Mouse (Mus musculus) monocyte, adult 5-6 weeks (primary cell): ENCODE results near the gene Gpr87. TPM values are rescaled to one million over a fixed set of nuclear protein-coding genes. Genes with fewer than 3 reads are reported as not detected.

Experiments used
- ATAC-seq: fragments of 153-309, 156-312 bp; replicated peaks from 2 replicates; pipeline ENCODE4 v1.8.0; 2017; ENCODE audit warnings: mild to moderate bottlenecking; ENCODE audit not compliant: low TSS enrichment, insufficient number of reproducible peaks, severe bottlenecking, poor library complexity, low FRiP score
- total RNA-seq: library from RNA; stranded (forward); fragments of 200-1000, 200-491, 200-594 nt; gene quantifications from 3 replicates; pipeline ENCODE4 v1.2.3, GENCODE M21; 2017

Gpr87 gene
- total RNA-seq, 1 experiment from 2014 or later: not detected

GRCm38 (mm10) chr3:59197329-59197948, 2.5 kb upstream of the Gpr87 start:
- no peak for ATAC-seq

- no peak for ATAC-seq
Measured at GRCm38 (mm10) chr3:59194099-59194498, 805 bp downstream of the Gpr87 start.

- ATAC-seq: no peak
Measured at GRCm38 (mm10) chr3:59191674-59192073, 3.2 kb downstream of the Gpr87 start.

GRCm38 (mm10) chr3:59187336-59187735, 7.6 kb downstream of the Gpr87 start:
- no peak for ATAC-seq

GRCm38 (mm10) chr3:59185662-59186061, 9.2 kb downstream of the Gpr87 start:
- no peak for ATAC-seq

- ATAC-seq: no peak
Measured at GRCm38 (mm10) chr3:59182129-59182528, 12.8 kb downstream of the Gpr87 start.

- no peak for ATAC-seq
Measured at GRCm38 (mm10) chr3:59181134-59181533, 13.8 kb downstream of the Gpr87 start.

- no peak for ATAC-seq
Measured at GRCm38 (mm10) chr3:59176871-59177270, 18.0 kb downstream of the Gpr87 start.

GRCm38 (mm10) chr3:59175234-59175633, 19.7 kb downstream of the Gpr87 start:
- peak; percentile 73; the same call in 1 of the 2 replicates for ATAC-seq

GRCm38 (mm10) chr3:59174426-59175154, 20.3 kb downstream of the Gpr87 start:
- ATAC-seq: no peak

GRCm38 (mm10) chr3:59169921-59170627, 24.8 kb downstream of the Gpr87 start:
- no peak for ATAC-seq

- no peak for ATAC-seq
Measured at GRCm38 (mm10) chr3:59169215-59169614, 25.7 kb downstream of the Gpr87 start.

GRCm38 (mm10) chr3:59168476-59168875, 26.4 kb downstream of the Gpr87 start:
- no peak for ATAC-seq

- ATAC-seq: no peak
Measured at GRCm38 (mm10) chr3:59167417-59168054, 27.4 kb downstream of the Gpr87 start.

GRCm38 (mm10) chr3:59160465-59160864, 34.4 kb downstream of the Gpr87 start:
- ATAC-seq: no peak

- ATAC-seq: no peak
Measured at GRCm38 (mm10) chr3:59157048-59157447, 37.9 kb downstream of the Gpr87 start.

GRCm38 (mm10) chr3:59155404-59155803, 39.5 kb downstream of the Gpr87 start:
- no peak for ATAC-seq

GRCm38 (mm10) chr3:59154888-59155287, 40.0 kb downstream of the Gpr87 start:
- no peak for ATAC-seq

- peak; percentile 83 for ATAC-seq
Measured at GRCm38 (mm10) chr3:59153424-59153823, 41.5 kb downstream of the Gpr87 start, which contains the start of gene P2ry14. P2ry14 (minus strand) TSS chr3:59153618.
